Mouse (Mus musculus): ENCODE measurements around the gene Ltc4s.

The Ltc4s gene

GRCm38 (mm10) chr11:50222559-50223276 is 15.7 kb downstream of the Ltc4s start:
- DNase-seq: no peak

- DNase-seq: no peak
Observed at GRCm38 (mm10) chr11:50219833-50220232, 18.6 kb downstream of the Ltc4s start.

- no peak for DNase-seq
Observed at GRCm38 (mm10) chr11:50217811-50218210, 20.6 kb downstream of the Ltc4s start.

GRCm38 (mm10) chr11:50216724-50217366 is 21.6 kb downstream of the Ltc4s start:
- no peak for DNase-seq

- DNase-seq: no peak
Observed at GRCm38 (mm10) chr11:50215633-50216032, 22.8 kb downstream of the Ltc4s start.

- DNase-seq: no peak
Observed at GRCm38 (mm10) chr11:50214631-50215030, 23.8 kb downstream of the Ltc4s start.

- DNase-seq: no peak
Observed at GRCm38 (mm10) chr11:50212848-50213758, 25.3 kb downstream of the Ltc4s start.

GRCm38 (mm10) chr11:50212060-50212739 is 26.2 kb downstream of the Ltc4s start:
- no peak for DNase-seq

GRCm38 (mm10) chr11:50211322-50212059 is 26.9 kb downstream of the Ltc4s start:
- DNase-seq: no peak

- DNase-seq: peak; percentile 83
Observed at GRCm38 (mm10) chr11:50210505-50211151, 27.8 kb downstream of the Ltc4s start, which contains the start of the genes Sqstm1 and Mgat4b. Sqstm1 (minus strand) TSS chr11:50210827. Mgat4b (plus strand) TSS chr11:50210890.

- DNase-seq: peak; percentile 95
Observed at GRCm38 (mm10) chr11:50210101-50210504, 28.3 kb downstream of the Ltc4s start.

GRCm38 (mm10) chr11:50208039-50208438 is 30.4 kb downstream of the Ltc4s start:
- DNase-seq: no peak

- no peak for DNase-seq
Observed at GRCm38 (mm10) chr11:50207344-50207743, 31.1 kb downstream of the Ltc4s start.

- DNase-seq: no peak
Observed at GRCm38 (mm10) chr11:50206037-50206436, 32.4 kb downstream of the Ltc4s start.

- DNase-seq: no peak
Observed at GRCm38 (mm10) chr11:50205434-50205833, 33.0 kb downstream of the Ltc4s start.

GRCm38 (mm10) chr11:50203302-50203827 is 35.1 kb downstream of the Ltc4s start:
- DNase-seq: no peak

GRCm38 (mm10) chr11:50201590-50201989 is 36.8 kb downstream of the Ltc4s start:
- DNase-seq: no peak

- DNase-seq: no peak
Observed at GRCm38 (mm10) chr11:50200613-50201012, 37.8 kb downstream of the Ltc4s start.

GRCm38 (mm10) chr11:50198916-50199315 is 39.5 kb downstream of the Ltc4s start:
- no peak for DNase-seq

- no peak for DNase-seq
Observed at GRCm38 (mm10) chr11:50198219-50198846, 40.1 kb downstream of the Ltc4s start.

GRCm38 (mm10) chr11:50197500-50197899 is 40.9 kb downstream of the Ltc4s start:
- no peak for DNase-seq

Measured in thymus, postnatal 14 days (tissue).